Mouse (Mus musculus) brain, embryonic 14.5 days (tissue): ENCODE measurements around the gene Hebp1.

Source experiments
- CTCF ChIP-seq: fragments of 200-500 bp; IDR thresholded peaks from 2 replicates; pipeline ENCODE4 v1.5.1; 2012; ENCODE audit warnings: inconsistent platforms, mild to moderate bottlenecking, moderate library complexity, borderline replicate concordance; ENCODE audit not compliant: insufficient read depth, insufficient read length; ENCODE audit errors: extremely low read depth
- POLR2A ChIP-seq: fragments of 200-500 bp; IDR thresholded peaks from 2 replicates; pipeline ENCODE4 v1.6.1; 2012; ENCODE audit warnings: mild to moderate bottlenecking, inconsistent platforms, borderline replicate concordance; ENCODE audit not compliant: poor library complexity, insufficient read depth, insufficient read length, severe bottlenecking; ENCODE audit errors: extremely low read depth

GRCm38 (mm10) chr6:135137736-135138135 lies 60.1 kb downstream of the Hebp1 start:
- TF ChIP-seq CTCF (no peak), POLR2A (no peak)
